Mouse (Mus musculus) adrenal gland (tissue): Measurements from ENCODE around the gene Gramd1a.

Experiments
- intact Hi-C: fragments of 180-260 bp; cut with DNase I; formaldehyde crosslinking; loops from one replicate; pipeline ENCODE4 v1.15.1; 2025

The Gramd1a gene

DNA sequence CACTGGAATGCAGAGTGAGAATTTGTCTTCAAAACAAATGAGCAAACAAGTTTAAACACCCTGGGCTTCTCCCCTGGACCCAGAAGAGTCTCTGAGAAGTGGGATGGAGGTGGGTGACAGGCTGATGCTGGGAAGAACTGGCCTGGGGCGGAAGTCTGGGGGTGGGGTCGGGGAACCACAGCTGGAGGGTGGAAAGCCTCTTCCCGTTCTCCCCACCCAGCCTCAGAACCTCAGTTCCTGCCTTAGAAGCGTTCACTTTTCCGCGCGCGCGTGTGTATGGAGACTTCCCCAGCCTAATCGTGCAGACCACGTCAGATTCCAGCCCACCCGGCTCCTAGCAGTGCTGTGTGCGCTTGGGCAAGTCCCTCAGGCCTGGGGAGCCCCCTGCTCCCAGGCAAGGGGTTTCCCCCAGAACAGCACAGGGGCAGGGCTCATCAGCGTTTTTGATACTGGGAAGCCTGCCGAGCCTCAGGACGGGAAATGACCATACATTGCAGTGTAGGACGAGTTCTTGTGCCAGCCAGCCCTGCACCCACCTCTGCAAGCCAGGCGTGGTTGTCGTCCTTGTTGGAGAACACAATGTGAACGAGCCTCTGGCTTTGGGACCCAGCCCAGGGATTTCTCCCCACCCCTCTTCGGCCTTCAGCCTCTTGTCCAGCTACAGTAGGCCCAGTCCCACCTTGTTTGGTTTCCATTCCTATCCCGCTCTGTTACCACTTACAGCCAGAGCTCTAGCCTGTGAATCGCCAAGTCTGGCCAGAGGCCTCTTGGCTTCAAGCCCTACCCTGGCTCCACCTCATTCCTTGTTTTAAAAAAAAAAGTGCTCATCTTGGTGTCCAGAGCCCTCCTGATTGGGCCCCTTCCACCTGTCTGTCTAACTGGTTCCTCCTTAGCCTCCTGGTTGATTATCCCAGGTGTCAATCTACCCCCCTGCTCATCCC, 4.1 kb downstream of the Gramd1a start:
- intact Hi-C loops = no loop called here

- intact Hi-C loops = no loop called here
Observed at GRCm38 (mm10) chr7:31150566-31151300, 5.0 kb downstream of the Gramd1a start.

- intact Hi-C loops = no loop called here
Observed at GRCm38 (mm10) chr7:31149751-31150565, 5.7 kb downstream of the Gramd1a start.

DNA sequence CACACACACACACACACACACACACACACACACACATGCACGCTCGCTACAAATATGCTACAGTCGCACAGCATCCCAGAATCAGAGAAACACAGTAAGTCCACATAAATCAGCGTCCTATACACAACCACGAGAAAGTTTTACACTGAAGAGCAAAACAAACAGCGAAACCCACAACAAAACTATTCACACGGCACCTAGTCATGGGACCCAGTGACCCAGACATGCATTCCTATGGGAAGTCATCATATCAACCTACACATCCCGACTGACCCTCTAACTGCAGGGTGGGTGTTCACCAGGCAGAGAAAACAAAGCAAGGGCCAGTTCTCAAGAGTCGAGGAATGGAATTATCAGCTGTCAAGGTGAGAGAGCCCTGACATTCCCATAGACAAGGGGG, 6.4 kb downstream of the Gramd1a start:
- intact Hi-C loops = no loop called here

- intact Hi-C loops = no loop called here
Observed at GRCm38 (mm10) chr7:31148756-31149155, 6.9 kb downstream of the Gramd1a start.

- intact Hi-C loops = no loop called here
Observed at GRCm38 (mm10) chr7:31148086-31148485, 7.6 kb downstream of the Gramd1a start.

- intact Hi-C loops = no loop called here
Observed at GRCm38 (mm10) chr7:31145596-31146160, 10.0 kb downstream of the Gramd1a start.

DNA sequence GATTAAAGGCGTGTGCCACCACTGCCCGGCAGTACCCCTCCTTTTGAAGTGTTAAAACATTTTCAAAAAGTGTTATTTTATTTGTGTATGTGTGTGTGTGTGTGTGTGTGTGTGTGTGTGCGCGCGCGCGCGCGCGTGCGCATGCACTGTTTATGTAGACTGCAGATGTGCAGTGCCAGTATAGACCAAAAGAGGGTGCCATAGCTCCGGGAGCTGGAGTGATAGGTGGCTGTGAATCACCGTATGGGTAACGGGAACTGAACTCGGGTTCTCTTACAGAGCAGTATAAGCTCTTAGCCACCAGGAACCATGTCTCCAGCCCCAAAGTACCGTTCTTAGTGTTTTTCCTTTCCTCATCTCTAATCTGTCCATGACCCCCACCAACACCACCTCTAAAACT, 10.8 kb downstream of the Gramd1a start:
- intact Hi-C loops = no loop called here

- intact Hi-C loops = no loop called here
Observed at GRCm38 (mm10) chr7:31140941-31141340, 14.8 kb downstream of the Gramd1a start.

GRCm38 (mm10) chr7:31140302-31140701, 15.4 kb downstream of the Gramd1a start:
- intact Hi-C loops = no loop called here

- intact Hi-C loops = loop anchor here (2.0 to 5.0 kb wide), 2 partner anchors 33 to 37 kb away; no protein-coding TSS in a partner anchor
Observed at GRCm38 (mm10) chr7:31139765-31140164, 15.9 kb downstream of the Gramd1a start.

GRCm38 (mm10) chr7:31135717-31136116, 20.0 kb downstream of the Gramd1a start:
- intact Hi-C loops = loop anchor here (5.0 kb wide), 1 partner anchor 33 kb away; no protein-coding TSS in a partner anchor

GRCm38 (mm10) chr7:31131866-31132265, 23.8 kb downstream of the Gramd1a start:
- intact Hi-C loops = loop anchor here (1.0 kb wide), 1 partner anchor 38 kb away; no protein-coding TSS in a partner anchor

DNA sequence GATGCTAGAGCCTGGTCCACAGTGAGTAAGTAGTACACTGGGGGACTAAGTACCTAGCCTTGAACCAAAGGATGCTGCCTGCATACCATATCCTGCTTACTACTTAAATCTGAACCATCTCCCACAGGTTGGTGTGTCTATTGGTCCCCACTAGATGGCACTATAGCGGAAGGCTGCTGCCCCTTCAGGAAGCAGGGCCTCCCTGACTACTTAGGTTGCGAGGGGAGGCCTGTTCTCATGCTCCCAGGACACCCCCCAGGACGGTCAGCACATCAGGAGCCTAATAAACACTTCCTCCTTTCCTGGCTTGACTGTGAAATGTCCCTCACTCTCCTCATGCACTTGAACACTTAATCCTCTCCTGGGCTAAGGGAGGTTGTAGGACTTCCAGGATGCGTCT, 24.9 kb downstream of the Gramd1a start:
- intact Hi-C loops = no loop called here

GRCm38 (mm10) chr7:31130197-31130596, 25.5 kb downstream of the Gramd1a start:
- intact Hi-C loops = no loop called here

DNA sequence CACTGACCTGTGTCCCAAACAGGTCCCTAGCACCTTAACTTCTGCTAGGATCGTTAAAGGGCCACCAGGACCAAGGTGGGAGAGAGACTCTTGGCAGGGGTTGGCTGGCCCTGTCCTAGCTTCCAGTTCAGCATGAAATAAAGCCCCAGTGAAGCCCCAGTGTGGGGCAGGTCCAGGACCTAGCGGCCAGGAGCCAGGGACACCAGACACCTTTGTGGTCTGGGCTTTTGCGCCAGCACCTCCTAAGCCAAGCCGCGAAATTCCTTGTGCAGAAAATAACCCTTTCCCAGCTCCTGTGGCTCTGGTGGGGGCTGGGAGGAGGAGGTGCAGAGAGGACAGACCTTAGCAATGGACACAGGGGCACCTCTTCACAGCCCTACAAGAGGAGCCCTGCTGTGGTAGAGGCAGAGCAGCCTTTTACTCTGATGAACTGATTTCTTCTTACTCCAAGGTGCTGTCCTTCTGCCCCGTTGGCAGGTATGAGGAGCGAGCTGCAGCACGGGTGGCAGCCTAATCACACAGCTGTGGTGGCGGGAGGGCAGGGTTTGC, 27.5 kb downstream of the Gramd1a start:
- intact Hi-C loops = no loop called here

DNA sequence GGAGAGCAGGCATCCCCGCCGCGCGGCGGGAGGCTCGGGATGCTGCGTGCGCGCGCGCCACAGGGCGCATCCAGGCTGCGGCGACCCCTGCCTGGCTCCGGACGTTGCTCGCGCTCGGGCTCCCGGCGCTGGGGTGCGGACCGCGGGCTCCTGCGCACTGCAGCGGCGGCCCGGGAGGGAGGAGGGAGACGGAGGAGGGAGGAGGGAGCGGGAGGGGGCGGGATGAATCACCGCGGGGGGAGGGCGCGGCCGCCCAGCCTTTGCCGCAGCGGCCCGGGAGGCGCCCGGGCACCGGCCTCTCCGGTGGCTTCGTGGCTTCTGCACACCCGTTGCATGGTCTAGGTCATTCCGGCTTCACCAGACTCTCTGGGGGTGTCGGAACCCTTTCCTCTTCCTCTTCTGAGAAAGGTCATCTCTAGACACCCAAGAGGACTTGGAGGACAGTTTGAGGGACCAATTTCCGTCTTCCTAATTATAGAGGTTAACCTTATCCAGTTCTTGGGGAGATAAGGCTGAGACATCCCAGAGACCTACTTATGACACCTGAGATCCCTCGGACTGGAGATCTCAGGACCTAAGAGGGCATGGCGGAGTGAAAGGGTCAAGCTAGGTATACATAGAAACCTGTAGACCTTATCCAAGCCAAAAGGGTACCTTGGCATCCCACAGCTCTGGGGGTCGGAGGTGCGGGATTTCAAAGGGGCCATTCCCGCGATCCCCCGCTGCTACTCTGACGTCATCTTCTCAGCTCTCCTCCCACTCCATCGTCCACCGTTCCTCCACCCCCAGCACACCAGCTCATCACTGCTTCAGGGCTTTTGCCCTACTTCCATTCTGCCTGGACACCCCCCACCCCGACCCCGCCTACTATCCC, 28.6 kb downstream of the Gramd1a start, which contains the start of gene Scn1b:
Gene Scn1b, minus strand, starts transcription at position 153 of the 874 bp plus-strand sequence.
- intact Hi-C loops = no loop called here

DNA sequence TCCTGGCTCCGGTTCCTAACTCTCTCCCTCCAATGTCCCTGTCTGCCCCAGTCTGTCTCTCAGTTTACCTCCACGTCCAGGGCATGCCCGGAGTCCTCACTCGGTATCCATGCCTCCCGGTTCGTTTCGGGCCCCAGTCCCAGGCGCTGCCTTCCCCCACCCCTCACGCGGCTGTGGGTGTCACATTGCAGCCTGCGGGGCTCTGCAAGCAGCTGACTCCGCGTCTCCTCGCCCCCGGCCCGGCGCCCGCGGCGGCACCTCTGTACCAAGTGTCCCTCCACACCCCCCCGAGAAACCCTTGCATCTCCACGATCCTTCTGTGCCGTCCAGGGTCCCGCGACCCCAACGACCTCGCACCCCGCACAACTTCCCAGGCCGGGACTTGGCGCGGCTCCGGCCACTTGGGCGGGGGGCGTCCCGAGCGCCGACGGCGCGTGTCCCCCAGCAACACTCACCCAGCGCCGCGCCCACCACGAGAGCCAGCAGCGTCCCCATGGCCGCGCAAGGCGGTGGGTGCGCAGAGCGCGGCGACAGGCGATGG, 29.4 kb downstream of the Gramd1a start:
- intact Hi-C loops = no loop called here

GRCm38 (mm10) chr7:31125116-31125515, 30.6 kb downstream of the Gramd1a start:
- intact Hi-C loops = no loop called here
